Mouse (Mus musculus) monocyte, adult 5-6 weeks (primary cell): ENCODE data around the gene Emid1. TPM values are rescaled to one million over a fixed set of nuclear protein-coding genes. Genes with fewer than 3 reads are reported as not detected.

ENCODE experiments used
- ATAC-seq: fragments of 153-309, 156-312 bp; replicated peaks from 2 replicates; pipeline ENCODE4 v1.8.0; 2017; ENCODE audit warnings: mild to moderate bottlenecking; ENCODE audit not compliant: low TSS enrichment, insufficient number of reproducible peaks, severe bottlenecking, poor library complexity, low FRiP score
- total RNA-seq: library from RNA; stranded (forward); fragments of 200-1000, 200-491, 200-594 nt; gene quantifications from 3 replicates; pipeline ENCODE4 v1.2.3, GENCODE M21; 2017

The Emid1 gene
- total RNA-seq = 7.4 to 24.4 TPM (median 10.2 TPM) in 3 replicates

DNA sequence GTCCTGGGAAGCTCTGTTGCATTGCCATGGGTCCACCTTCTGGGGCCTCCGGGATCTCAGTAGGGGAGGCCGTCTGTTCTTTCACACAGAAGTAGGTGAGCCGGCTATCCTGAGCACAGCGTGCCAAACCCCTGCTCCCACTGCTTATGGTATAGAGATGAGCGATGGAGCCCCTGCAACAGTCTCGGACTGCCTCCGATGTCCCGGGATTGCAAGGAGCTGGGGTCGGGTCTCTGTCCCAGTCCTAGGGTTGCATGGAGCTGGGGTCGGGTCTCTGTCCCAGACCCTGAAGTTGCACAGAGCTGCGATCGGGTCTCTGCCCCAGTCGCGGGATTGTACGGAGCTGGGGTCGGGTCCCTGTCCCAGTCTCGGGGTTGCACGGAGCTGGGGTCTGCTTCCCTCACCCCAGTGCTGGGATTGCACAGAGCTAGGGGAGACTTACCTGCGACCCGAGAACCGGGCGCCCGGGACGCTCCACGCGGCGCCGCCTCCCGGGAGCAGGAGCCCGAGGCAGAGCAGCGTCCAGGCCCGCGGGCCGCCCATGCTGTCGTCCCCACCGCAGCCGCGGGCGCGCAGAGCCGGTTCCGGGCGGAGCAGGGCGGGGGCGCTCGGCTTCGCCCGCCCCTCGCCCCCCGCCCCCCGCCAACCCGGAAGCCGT lies at the start of gene Emid1:
Emid1 (minus strand) TSS at position 578 of the 658 bp plus-strand sequence.
- no peak for ATAC-seq

DNA sequence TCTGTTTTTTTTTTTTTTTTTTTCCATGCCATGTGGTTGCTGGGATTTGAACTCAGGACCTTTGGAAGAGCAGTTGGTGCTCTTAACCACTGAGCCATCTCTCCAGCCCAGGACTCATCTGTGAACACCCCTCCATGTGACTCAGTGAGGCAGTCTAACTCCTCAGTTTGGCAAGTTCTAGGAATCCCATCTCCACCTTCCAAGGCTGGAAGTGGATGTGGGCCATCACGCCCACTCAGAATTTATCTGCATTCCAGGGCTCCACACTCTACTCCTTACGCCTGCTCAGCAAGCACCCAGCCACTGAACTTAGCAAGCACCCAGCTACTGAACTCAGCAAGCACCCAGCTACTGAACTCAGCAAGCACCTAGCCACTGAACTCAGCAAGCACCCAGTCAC lies 47.8 kb upstream of the Emid1 start:
- no peak for ATAC-seq

DNA sequence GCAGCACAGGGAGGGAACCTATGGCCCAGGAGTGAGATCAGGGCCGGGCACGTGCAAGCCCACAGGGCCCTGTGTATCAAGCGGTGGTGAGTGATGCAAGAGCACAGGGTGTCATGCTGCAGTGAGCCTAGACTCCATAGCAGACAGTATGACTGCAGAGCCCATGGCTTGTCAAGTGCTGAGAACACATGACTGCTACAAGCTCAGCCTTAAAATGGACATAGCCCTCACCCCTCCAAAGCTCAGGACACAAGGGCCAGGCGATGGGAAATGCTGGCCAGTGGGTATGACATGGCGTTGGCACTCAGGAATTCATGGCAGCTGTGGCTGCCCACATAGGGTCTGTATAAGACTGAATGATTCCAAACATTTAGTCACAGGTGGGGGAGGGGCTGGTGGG lies 45.0 kb upstream of the Emid1 start:
- no peak for ATAC-seq

GRCm38 (mm10) chr11:5196583-5196982 lies 44.5 kb upstream of the Emid1 start:
- no peak for ATAC-seq

- ATAC-seq = no peak
Observed at GRCm38 (mm10) chr11:5193576-5193881, 41.5 kb upstream of the Emid1 start.

GRCm38 (mm10) chr11:5192840-5193575 lies 41.0 kb upstream of the Emid1 start:
- no peak for ATAC-seq

DNA sequence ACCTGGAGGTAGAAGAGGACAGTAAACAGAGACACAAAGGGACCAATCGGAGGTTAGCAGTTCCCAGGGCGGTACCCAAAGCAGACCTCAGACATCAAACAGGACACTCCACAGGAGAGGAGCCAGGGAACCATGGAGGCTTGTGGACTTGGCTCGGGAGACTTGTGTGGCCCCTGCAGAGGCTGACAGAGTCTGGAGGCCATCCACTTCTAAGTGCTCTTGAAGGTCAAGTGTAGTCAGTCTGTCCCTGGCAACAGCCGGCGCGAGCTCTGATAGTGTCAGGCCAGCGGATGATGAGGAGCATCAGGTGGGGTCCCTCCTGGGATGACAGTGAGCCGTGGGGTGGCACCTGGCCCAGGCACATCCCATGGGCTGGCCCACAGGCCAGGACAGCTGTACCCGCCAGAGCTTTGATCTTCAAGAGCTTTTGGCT lies 40.0 kb upstream of the Emid1 start:
- no peak for ATAC-seq

- ATAC-seq = no peak
Observed at GRCm38 (mm10) chr11:5189239-5189933, 37.3 kb upstream of the Emid1 start.

GRCm38 (mm10) chr11:5188170-5188569 lies 36.1 kb upstream of the Emid1 start:
- ATAC-seq = no peak

GRCm38 (mm10) chr11:5184832-5185231 lies 32.8 kb upstream of the Emid1 start:
- ATAC-seq = no peak

- no peak for ATAC-seq
Observed at GRCm38 (mm10) chr11:5184250-5184649, 32.2 kb upstream of the Emid1 start.

- no peak for ATAC-seq
Observed at GRCm38 (mm10) chr11:5182870-5183269, 30.8 kb upstream of the Emid1 start.

DNA sequence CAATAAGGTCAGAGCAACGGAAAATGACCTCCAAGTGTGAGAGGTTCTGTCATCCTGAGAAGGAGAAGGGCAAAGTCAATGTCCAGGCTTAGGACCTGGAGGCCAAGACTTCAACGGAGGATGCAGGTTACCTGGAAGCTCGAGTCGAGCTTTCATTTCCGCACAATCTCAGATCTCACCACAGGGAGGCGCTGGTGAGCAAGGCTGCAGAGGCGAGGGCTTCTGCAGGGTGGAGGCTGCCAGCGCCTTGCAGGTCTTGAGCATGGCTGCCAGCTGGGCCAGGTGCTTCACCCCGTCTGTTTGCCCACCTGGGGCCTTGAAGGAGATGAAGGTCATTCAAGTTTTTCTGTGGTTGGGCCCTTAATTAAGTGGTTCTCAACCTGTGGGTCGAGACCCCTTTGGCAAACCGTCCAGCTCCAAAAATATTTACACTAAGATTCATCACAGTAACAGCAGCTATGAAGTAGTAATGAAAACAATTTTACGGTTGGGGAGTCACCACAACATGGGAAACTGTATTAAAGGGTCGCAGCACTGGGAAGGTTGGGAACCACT lies 29.9 kb upstream of the Emid1 start:
- ATAC-seq = peak; percentile 57; the same call in 1 of the 2 replicates

DNA sequence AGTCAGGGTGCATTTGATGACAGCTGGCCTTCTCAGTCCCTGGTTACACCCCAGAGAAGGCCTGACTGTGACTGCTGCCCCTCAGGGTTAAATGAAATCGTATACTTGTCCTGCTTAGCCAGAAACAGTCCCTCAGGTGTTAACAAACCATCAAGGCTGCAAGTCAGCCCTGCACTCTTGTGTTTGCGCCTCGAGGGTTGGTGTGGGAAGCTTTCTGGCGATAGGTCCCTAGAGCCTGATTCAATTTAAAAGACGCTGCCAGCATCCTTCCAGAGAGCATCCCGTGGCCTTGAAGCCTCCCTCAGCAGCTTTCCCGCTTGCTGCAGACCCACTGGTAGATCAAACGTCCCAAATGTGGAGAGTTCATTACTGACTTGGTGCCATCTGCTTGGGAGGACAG lies 27.3 kb upstream of the Emid1 start:
- no peak for ATAC-seq

GRCm38 (mm10) chr11:5177171-5177570 lies 25.1 kb upstream of the Emid1 start:
- peak; percentile 45 for ATAC-seq

GRCm38 (mm10) chr11:5176685-5177084 lies 24.6 kb upstream of the Emid1 start:
- ATAC-seq = no peak

DNA sequence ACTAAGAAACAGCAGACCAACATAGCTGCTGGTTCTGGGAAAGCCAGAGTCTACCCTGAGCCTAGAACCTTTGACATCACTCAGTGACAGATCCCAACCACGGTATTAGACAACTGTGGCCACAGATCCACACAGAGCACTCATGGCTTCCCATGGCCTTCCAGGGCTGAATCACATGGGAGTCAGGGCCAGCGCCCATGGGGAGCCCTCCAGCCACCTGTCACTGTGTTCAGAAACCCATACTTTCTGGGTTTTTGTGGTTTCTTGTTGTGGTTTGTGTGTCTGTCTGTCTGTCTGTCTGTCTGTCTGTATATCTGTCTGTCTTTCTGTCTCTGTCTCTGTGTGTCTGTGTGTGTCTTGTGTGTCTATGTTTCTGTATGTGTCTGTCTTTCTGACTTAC lies 23.8 kb upstream of the Emid1 start:
- no peak for ATAC-seq

DNA sequence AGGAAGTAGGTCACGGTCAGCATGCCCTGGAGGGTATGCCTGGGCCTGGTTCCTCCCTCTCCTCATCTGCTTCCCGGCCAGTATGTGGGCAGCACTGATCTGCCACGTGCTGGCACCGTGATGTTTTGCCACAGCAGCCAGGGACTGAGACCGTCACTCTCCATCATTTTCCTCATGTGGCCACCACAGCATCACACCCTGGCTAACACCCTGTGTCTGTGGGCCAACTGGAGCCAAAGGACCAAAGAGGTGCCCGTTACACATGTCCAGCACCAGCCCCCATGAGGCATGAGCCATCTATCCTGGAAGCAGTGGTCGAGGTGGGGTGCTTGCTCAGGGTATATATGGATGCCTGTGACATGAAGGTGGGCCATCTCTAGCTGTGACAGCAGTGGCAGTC lies 23.1 kb upstream of the Emid1 start:
- peak; percentile 30; the same call in 1 of the 2 replicates for ATAC-seq

DNA sequence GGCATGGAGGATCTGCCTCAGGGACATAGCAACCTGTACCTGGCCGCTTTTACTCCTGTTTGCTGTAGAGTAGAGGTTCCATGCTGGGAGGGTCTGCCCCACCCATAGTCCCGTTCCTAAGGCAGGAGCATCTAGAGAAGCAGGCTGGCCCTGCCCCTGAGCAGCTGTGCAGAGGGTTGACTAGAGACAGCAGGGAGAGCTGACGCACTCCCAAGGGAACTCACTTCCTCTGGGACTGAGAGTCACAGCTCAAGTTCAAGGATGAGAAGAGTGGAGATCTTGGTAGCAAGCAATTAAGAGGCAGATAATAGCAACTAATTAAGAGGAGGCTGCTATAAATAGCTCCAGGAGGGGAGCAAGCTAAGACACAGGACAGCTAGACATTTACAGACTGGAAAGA lies 20.8 kb upstream of the Emid1 start:
- no peak for ATAC-seq

GRCm38 (mm10) chr11:5167311-5167710 lies 15.3 kb upstream of the Emid1 start:
- ATAC-seq = no peak
